Mouse (Mus musculus): Measurements from ENCODE around the gene 1700092M07Rik. TPM values are rescaled to one million over a fixed set of nuclear protein-coding genes. Genes with fewer than 3 reads are reported as not detected.

Gene 1700092M07Rik
- polyA plus RNA-seq, 1 experiment from 2014 or later = 0.99 TPM

DNA sequence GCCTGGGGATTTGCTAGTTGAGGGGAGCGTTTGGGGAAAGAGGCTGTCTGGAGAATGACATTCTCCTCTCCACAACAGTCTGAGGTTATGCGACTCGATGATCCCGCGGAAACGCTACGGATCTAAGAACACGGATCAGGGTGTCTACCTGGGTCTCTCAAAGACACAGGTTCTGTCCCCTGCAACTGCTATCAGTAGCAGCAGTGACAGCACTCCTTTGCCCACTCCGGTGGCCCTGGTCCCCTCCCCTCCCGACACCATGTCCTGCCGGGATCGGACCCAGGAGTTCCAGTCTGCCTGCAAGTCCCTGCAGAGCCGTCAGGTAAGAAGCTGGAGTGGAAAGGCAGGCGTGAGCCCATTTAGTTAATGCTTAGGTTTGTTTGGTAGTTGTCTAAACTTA is 1.7 kb downstream of the 1700092M07Rik start:
- H3K27me3 ChIP-seq (ENCODE audit: control insufficient read depth, insufficient read depth, low read length) = no peaks in the 10 kb centered on the region
- H3K4me3 ChIP-seq (ENCODE audit: low read depth, low read length) = peak overlapping the region; percentile 97
- DNase-seq (ENCODE audit: low spot score) (no peak), ATAC-seq (ENCODE audit: insufficient number of reproducible peaks, low FRiP score, low TSS enrichment, low read depth) (no peak)
- WGBS = 18% methylated on average over 14 of the region's 14 CpGs
- H3K4me2 ChIP-seq (ENCODE audit: low read depth, severe bottlenecking) = peak overlapping the region; percentile 92
- peaks cover 9% of the 10 kb centered on the region for H3K4me1 ChIP-seq (ENCODE audit: control insufficient read depth, insufficient read depth, low read length)
- H3K36me3 ChIP-seq (ENCODE audit: control insufficient read depth, insufficient read depth, low read length) = peaks cover 34% of the 10 kb centered on the region
- peak overlapping the region; percentile 87 for H3K9ac ChIP-seq (ENCODE audit: low read length)
- peak overlapping the region; percentile 78 for H3K27ac ChIP-seq (replicated peaks; ENCODE audit: low read depth, low read length)
- H3K9me3 ChIP-seq (ENCODE audit: control insufficient read depth, low read length) = no peaks in the 10 kb centered on the region

DNA sequence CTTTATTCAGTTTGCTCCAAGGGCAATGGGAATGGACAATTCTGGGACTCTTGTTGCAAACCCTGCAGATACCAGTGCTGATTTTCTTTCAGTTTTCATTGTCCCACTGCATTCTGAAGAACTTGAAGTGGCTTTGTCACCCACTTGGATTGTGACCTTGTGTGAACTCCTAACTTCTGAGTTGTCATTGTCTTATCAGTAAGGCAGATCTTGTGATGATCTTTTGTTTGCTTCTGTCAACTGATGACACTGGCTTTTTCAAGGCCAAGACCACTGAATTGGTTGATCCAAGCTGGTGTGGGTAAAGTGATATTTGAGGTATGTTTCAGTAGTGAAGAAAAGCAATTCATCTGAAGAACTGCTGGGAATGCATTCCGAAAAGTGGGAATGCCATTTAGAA is 4.9 kb downstream of the 1700092M07Rik start:
- DNase-seq (ENCODE audit: low spot score) (no peak), ATAC-seq (ENCODE audit: insufficient number of reproducible peaks, low FRiP score, low TSS enrichment, low read depth) (no peak)
- Histone ChIP-seq H3K4me2 (ENCODE audit: low read depth, severe bottlenecking) (no peak overlapping the region), H3K9me3 (ENCODE audit: control insufficient read depth, low read length) (no peaks in the 10 kb centered on the region; the same call in 1 of the 2 replicates), H3K9ac (ENCODE audit: low read length) (no peak overlapping the region), H3K36me3 (ENCODE audit: control insufficient read depth, insufficient read depth, low read length) (peaks cover 39% of the 10 kb centered on the region), H3K27ac (replicated peaks; ENCODE audit: low read depth, low read length) (no peak overlapping the region), H3K27me3 (ENCODE audit: control insufficient read depth, insufficient read depth, low read length) (no peaks in the 10 kb centered on the region), H3K4me3 (ENCODE audit: low read depth, low read length) (no peak overlapping the region), H3K4me1 (ENCODE audit: control insufficient read depth, insufficient read depth, low read length) (peaks cover 9% of the 10 kb centered on the region)
- WGBS = 89% methylated on average over 1 of the region's 1 CpGs

DNA sequence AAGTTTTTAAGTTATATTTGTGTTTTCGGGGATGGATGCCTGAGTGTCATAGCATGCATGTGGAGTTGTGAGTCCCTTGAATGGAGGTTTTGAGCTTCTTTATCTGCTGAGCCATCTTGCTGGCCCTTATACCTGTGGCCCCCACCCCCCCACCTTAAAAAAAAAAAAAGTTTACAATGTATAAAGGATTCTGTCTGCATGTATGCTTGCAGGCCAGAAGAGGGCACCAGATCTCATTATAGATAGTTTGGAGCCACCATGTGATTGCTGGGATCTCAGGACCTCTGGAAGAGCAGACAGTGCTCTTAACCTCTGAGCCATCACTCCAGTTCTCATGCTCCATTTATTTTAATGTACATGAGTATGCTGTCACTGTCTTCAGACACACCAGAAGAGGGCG is 6.8 kb downstream of the 1700092M07Rik start:
- H3K36me3 ChIP-seq (ENCODE audit: control insufficient read depth, insufficient read depth, low read length) = peaks cover 44% of the 10 kb centered on the region
- no peak overlapping the region for H3K4me3 ChIP-seq (ENCODE audit: low read depth, low read length)
- no peaks in the 10 kb centered on the region; the same call in 1 of the 2 replicates for H3K9me3 ChIP-seq (ENCODE audit: control insufficient read depth, low read length)
- no peak overlapping the region for H3K9ac ChIP-seq (ENCODE audit: low read length)
- DNase-seq (ENCODE audit: low spot score) (no peak), ATAC-seq (ENCODE audit: insufficient number of reproducible peaks, low FRiP score, low TSS enrichment, low read depth) (no peak)
- 75% methylated on average over 2 of the region's 2 CpGs for WGBS
- H3K4me1 ChIP-seq (ENCODE audit: control insufficient read depth, insufficient read depth, low read length) = no peaks in the 10 kb centered on the region; the same call in 1 of the 2 replicates
- H3K27ac ChIP-seq (replicated peaks; ENCODE audit: low read depth, low read length) = no peak overlapping the region
- H3K4me2 ChIP-seq (ENCODE audit: low read depth, severe bottlenecking) = no peak overlapping the region
- no peaks in the 10 kb centered on the region for H3K27me3 ChIP-seq (ENCODE audit: control insufficient read depth, insufficient read depth, low read length)

DNA sequence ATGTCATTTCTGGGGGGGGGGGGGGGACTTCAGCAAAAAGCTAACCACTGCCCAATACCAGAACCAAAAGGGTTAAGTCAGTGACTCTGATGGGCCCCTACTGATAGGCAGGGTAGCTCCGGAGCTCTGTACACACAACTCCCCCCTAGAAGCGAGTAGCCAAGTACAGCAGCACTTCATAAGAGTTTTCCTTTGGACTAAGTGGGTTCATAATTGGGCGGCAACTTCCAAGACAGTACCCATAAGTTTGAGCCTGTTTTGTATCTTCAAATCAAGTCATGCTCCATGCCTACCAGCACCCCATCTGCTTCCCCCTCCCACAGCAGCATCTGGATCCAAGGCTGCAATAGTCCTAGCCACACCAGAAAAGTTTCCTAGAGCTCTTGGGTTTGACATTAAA is 15.1 kb downstream of the 1700092M07Rik start:
- Histone ChIP-seq H3K4me1 (ENCODE audit: control insufficient read depth, insufficient read depth, low read length) (no peaks in the 10 kb centered on the region), H3K9me3 (ENCODE audit: control insufficient read depth, low read length) (no peaks in the 10 kb centered on the region), H3K36me3 (ENCODE audit: control insufficient read depth, insufficient read depth, low read length) (peaks cover 9% of the 10 kb centered on the region; the same call in 1 of the 2 replicates), H3K27me3 (ENCODE audit: control insufficient read depth, insufficient read depth, low read length) (no peaks in the 10 kb centered on the region), H3K4me3 (ENCODE audit: low read depth, low read length) (no peak overlapping the region), H3K27ac (replicated peaks; ENCODE audit: low read depth, low read length) (no peak overlapping the region), H3K4me2 (ENCODE audit: low read depth, severe bottlenecking) (peak overlapping the region; percentile 61; the same call in 1 of the 2 replicates), H3K9ac (ENCODE audit: low read length) (no peak overlapping the region)
- no peak for DNase-seq (ENCODE audit: low spot score)
- no peak for ATAC-seq (ENCODE audit: insufficient number of reproducible peaks, low FRiP score, low TSS enrichment, low read depth)
- 84% methylated on average over 3 of the region's 3 CpGs for WGBS

DNA sequence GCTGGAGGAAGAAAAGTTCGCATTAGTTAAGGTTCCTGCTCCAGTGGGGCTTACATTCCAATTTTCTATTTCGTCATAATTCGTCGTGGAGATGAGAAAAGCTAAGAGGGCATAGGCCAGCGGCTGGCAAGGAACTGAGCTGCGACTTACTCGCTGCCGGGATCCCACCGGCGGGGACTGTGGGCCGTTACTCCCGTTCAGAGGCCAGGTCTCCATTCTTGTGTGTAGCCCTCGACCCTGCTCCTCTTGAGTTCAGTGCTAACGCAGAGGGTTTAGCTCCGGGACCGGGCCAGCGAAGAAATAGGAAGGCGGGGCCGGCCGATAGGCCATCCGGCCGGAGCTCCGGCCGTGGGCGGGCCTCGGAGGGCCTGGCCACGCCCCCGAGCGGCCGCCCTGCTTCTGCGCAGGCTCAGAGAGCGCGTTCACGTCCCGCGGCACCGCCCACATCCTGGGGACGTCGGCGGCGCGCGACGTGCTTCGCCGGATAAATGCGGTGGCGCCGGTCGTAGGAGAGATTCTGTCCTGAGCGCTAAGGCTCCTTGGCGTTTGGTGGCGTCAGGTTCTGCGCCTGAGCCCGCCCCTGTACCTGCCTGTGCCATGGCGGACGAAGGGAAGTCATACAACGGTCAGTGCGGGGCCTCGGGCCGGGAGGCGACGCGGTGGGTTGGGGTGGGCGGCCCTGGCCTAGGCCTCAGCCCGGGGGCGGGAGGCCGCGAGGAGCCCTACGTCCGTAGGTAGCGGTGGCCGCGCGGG is 16.3 kb downstream of the 1700092M07Rik start, which contains the start of gene Nxf1:
TSS of gene Nxf1 (plus strand) at position 439 of the 753 bp plus-strand sequence.
- no peaks in the 10 kb centered on the region for H3K4me1 ChIP-seq (ENCODE audit: control insufficient read depth, insufficient read depth, low read length)
- ATAC-seq (ENCODE audit: insufficient number of reproducible peaks, low FRiP score, low TSS enrichment, low read depth) = peak; percentile 88
- peak within 1 kb of the TSS; percentile 83 for H3K9ac ChIP-seq (ENCODE audit: low read length)
- under 1% methylated on average over 75 of the region's 75 CpGs for WGBS
- peak within 1 kb of the TSS; percentile 83 for H3K27ac ChIP-seq (replicated peaks; ENCODE audit: low read depth, low read length)
- peak; percentile 95 for DNase-seq (ENCODE audit: low spot score)
- no peaks in the 10 kb centered on the region for H3K27me3 ChIP-seq (ENCODE audit: control insufficient read depth, insufficient read depth, low read length)
- no peaks in the 10 kb centered on the region for H3K9me3 ChIP-seq (ENCODE audit: control insufficient read depth, low read length)
- H3K36me3 ChIP-seq (ENCODE audit: control insufficient read depth, insufficient read depth, low read length) = peaks cover 2% of the 10 kb centered on the region; the same call in 1 of the 2 replicates
- peak within 1 kb of the TSS; percentile 61 for H3K4me2 ChIP-seq (ENCODE audit: low read depth, severe bottlenecking)
- H3K4me3 ChIP-seq (ENCODE audit: low read depth, low read length) = peak within 1 kb of the TSS; percentile 87

DNA sequence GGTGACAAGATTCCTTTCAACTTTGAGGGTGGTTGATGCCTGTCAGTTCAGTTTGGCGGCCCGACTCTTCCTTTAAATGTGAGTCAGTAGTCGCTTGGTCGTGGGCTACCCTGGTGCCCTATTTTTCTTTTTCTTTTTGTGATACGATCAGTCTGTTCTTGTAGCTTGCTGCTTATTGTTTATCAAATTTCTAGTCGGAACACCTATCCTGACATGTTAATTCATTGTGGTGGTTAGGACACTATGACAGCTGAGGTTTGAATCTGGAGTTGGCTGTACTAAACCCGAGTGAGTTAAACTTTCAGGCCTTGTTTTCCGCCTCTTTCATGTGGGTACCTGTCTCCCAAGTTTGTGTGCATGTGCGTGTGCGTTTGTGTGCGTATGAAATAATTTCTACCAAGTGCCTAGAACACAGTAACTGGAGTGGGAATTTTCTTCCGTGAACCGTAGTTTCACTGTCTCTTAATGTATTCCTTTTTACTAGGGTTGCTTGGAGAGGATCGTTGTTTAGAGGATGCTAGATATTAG is 17.0 kb downstream of the 1700092M07Rik start:
- peaks cover 3% of the 10 kb centered on the region; the same call in 1 of the 2 replicates for H3K36me3 ChIP-seq (ENCODE audit: control insufficient read depth, insufficient read depth, low read length)

DNA sequence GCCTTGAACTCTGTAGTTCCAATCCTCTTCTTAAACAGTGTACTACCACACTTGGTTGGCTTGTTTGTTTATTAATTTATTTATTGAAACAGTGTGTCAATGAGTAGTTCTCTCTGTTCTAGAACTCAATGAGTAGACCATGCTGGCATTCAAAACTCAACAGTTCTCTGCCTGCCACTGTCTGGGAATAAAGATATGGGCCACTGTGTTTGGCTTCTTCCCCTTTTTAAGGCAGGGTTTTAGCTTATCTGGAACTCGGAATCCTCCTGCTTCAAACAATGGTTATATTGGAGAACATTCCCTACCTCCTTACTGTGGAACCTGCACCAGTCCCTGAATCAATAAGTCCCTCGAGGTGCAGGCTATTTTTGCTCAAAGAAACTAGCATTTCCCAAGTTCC is 18.4 kb downstream of the 1700092M07Rik start:
- Histone ChIP-seq H3K36me3 (ENCODE audit: control insufficient read depth, insufficient read depth, low read length) (peaks cover 11% of the 10 kb centered on the region), H3K4me3 (ENCODE audit: low read depth, low read length) (no peak overlapping the region), H3K4me2 (ENCODE audit: low read depth, severe bottlenecking) (no peak overlapping the region), H3K4me1 (ENCODE audit: control insufficient read depth, insufficient read depth, low read length) (no peaks in the 10 kb centered on the region), H3K9me3 (ENCODE audit: control insufficient read depth, low read length) (no peaks in the 10 kb centered on the region), H3K27me3 (ENCODE audit: control insufficient read depth, insufficient read depth, low read length) (no peaks in the 10 kb centered on the region), H3K27ac (replicated peaks; ENCODE audit: low read depth, low read length) (no peak overlapping the region), H3K9ac (ENCODE audit: low read length) (no peak overlapping the region)
- WGBS = 95% methylated on average over 2 of the region's 2 CpGs
- ATAC-seq (ENCODE audit: insufficient number of reproducible peaks, low FRiP score, low TSS enrichment, low read depth) (no peak), DNase-seq (ENCODE audit: low spot score) (no peak)

More for the DNA sequence above, 17.0 kb downstream of the 1700092M07Rik start:
- no peaks in the 10 kb centered on the region for H3K27me3 ChIP-seq (ENCODE audit: control insufficient read depth, insufficient read depth, low read length)
- no peak overlapping the region for H3K27ac ChIP-seq (replicated peaks; ENCODE audit: low read depth, low read length)
- H3K4me3 ChIP-seq (ENCODE audit: low read depth, low read length) = peak overlapping the region; percentile 87
- no peaks in the 10 kb centered on the region for H3K9me3 ChIP-seq (ENCODE audit: control insufficient read depth, low read length)
- no peaks in the 10 kb centered on the region for H3K4me1 ChIP-seq (ENCODE audit: control insufficient read depth, insufficient read depth, low read length)
- 7% methylated on average over 14 of the region's 14 CpGs for WGBS
- peak overlapping the region; percentile 83 for H3K9ac ChIP-seq (ENCODE audit: low read length)
- ATAC-seq (ENCODE audit: insufficient number of reproducible peaks, low FRiP score, low TSS enrichment, low read depth) = no peak
- no peak for DNase-seq (ENCODE audit: low spot score)
- H3K4me2 ChIP-seq (ENCODE audit: low read depth, severe bottlenecking) = peak overlapping the region; percentile 61

DNA sequence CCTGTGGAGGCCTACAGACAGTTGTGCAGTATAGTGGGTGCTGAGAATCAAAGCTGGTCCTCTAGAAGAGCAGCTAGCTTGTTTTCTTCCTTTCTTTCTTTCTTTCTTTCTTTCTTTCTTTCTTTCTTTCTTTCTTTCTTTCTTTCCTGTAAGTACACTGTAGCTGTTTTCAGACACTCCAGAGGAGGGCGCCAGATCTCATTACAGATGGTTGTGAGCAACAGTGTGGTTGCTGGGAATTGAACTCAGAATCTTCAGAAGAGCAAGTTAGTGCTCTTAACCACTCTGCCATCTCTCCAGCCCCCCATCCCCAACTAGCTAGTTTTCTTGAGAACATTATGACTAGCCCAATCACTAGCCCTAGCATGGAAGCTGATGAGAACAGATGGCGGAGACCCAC is 20.2 kb downstream of the 1700092M07Rik start:
- Histone ChIP-seq H3K36me3 (ENCODE audit: control insufficient read depth, insufficient read depth, low read length) (peaks cover 25% of the 10 kb centered on the region), H3K27ac (replicated peaks; ENCODE audit: low read depth, low read length) (no peak overlapping the region), H3K4me1 (ENCODE audit: control insufficient read depth, insufficient read depth, low read length) (no peaks in the 10 kb centered on the region), H3K9me3 (ENCODE audit: control insufficient read depth, low read length) (peaks cover 10% of the 10 kb centered on the region), H3K4me3 (ENCODE audit: low read depth, low read length) (no peak overlapping the region), H3K27me3 (ENCODE audit: control insufficient read depth, insufficient read depth, low read length) (no peaks in the 10 kb centered on the region), H3K4me2 (ENCODE audit: low read depth, severe bottlenecking) (no peak overlapping the region), H3K9ac (ENCODE audit: low read length) (no peak overlapping the region)
- 88% methylated on average over 2 of the region's 2 CpGs for WGBS
- DNase-seq (ENCODE audit: low spot score) = no peak
- no peak for ATAC-seq (ENCODE audit: insufficient number of reproducible peaks, low FRiP score, low TSS enrichment, low read depth)

Data from limb, embryonic 11.5 days (tissue).